Mouse (Mus musculus) stomach, embryonic 14.5 days (tissue): ENCODE data around the gene Gm6096. TPM values are rescaled to one million over a fixed set of nuclear protein-coding genes. Genes with fewer than 3 reads are reported as not detected.

Experiments used
- ATAC-seq: fragments of 200-750 bp; cut with Nextera tagmentation; 2 replicates; pipeline ENCODE4 v1.8.0; 2017; ENCODE audit warnings: low read depth, moderate TSS enrichment; ENCODE audit not compliant: insufficient number of reproducible peaks, insufficient read depth, low FRiP score
- H3K27ac ChIP-seq: fragments of 300-500 bp; sonication (generic); 2 replicates; pipeline ENCODE4 v1.5.1; 2014; ENCODE audit warnings: mild to moderate bottlenecking, low read length, moderate library complexity, mixed read lengths
- H3K27me3 ChIP-seq: fragments of 300-500 bp; sonication (generic); 2 replicates; pipeline ENCODE4 v1.6.1; 2014; ENCODE audit warnings: low read length, control low read depth, mixed read lengths; ENCODE audit not compliant: control insufficient read depth, insufficient read depth
- H3K36me3 ChIP-seq: fragments of 300-500 bp; sonication (generic); 2 replicates; pipeline ENCODE4 v1.6.1; 2014; ENCODE audit warnings: mild to moderate bottlenecking, control low read depth, low read length, moderate library complexity, mixed read lengths; ENCODE audit not compliant: control insufficient read depth, insufficient read depth
- H3K4me1 ChIP-seq: fragments of 300-500 bp; sonication (generic); 2 replicates; pipeline ENCODE4 v1.6.1; 2014; ENCODE audit warnings: low read length, control low read depth, mixed read lengths; ENCODE audit not compliant: control insufficient read depth, insufficient read depth
- H3K4me2 ChIP-seq: fragments of 300-500 bp; sonication (generic); replicated peaks from 2 replicates; pipeline ENCODE4 v1.6.1; 2014; ENCODE audit warnings: low read depth, low read length, control low read depth
- H3K4me3 ChIP-seq: fragments of 300-500 bp; sonication (generic); 2 replicates; pipeline ENCODE4 v1.5.1; 2014; ENCODE audit warnings: low read depth, low read length, control low read depth
- H3K9ac ChIP-seq: fragments of 300-500 bp; sonication (generic); replicated peaks from 2 replicates; pipeline ENCODE4 v1.6.1; 2014; ENCODE audit warnings: low read depth, mild to moderate bottlenecking, control low read depth, low read length, moderate library complexity, mixed read lengths
- H3K9me3 ChIP-seq: fragments of 300-500 bp; sonication (generic); 2 replicates; pipeline ENCODE4 v1.6.1; 2016; ENCODE audit warnings: low read depth, low read length, control low read depth; ENCODE audit not compliant: control insufficient read depth
- WGBS: fragments of 180-500 bp; shearing (Covaris S2); extraction: QIAGEN DNeasy Blood & Tissue Kit; methylation state at CpG from one replicate; pipeline ENCODE4 v1.1.7; 2014; 5-methylcytosine and 5-hydroxymethylcytosine counted together
- polyA plus RNA-seq: library from polyadenylated mRNA; unstranded; fragments of >200 nt; fragmentation: Nextera tagmentation; extraction: Ambion mirVana; gene quantifications from 2 replicates; pipeline ENCODE4 v1.2.1, GENCODE M21; 2014

The Gm6096 gene
- polyA plus RNA-seq, 1 experiment from 2014 or later = 0.80 TPM

GRCm38 (mm10) chr7:34221594-34222250 is 29.1 kb upstream of the Gm6096 start:
- H3K4me1 ChIP-seq = 0 out of 2 replicates have a peak, but pooled peaks cover 3% of the 10 kb centered on the region
- H3K36me3 ChIP-seq = peaks cover 86% of the 10 kb centered on the region
- H3K27ac ChIP-seq = no peak overlapping the region
- ATAC-seq = no peak
- H3K27me3 ChIP-seq = no peaks in the 10 kb centered on the region
- H3K9ac ChIP-seq = no peak overlapping the region
- whole genome bisulfite sequencing = 89% methylated on average over 9 of the region's 9 CpGs
- no peaks in the 10 kb centered on the region for H3K9me3 ChIP-seq
- no peak overlapping the region for H3K4me3 ChIP-seq
- H3K4me2 ChIP-seq = no peak overlapping the region

DNA sequence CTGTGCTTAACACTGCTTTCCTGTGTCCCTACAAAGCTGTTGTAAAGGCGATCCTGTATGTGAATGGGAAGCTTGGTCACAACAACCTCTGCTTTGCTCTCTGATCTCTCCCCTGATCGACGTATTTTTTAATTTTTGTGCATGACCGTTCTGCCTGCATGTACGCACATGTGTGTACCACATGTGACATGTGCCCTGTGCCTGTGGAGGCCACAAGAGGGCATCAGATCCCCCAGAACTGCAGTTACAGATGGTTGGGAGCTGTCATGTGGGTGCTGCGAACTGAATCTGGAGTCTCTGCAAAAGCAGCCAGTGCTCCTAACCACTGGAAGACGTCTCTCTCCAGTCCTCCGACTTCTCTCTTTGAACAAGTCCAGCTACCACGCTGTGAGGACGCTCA is 28.5 kb upstream of the Gm6096 start:
- Histone ChIP-seq H3K4me1 (0 out of 2 replicates have a peak, but pooled peaks cover 3% of the 10 kb centered on the region), H3K4me3 (no peak overlapping the region), H3K36me3 (peaks cover 87% of the 10 kb centered on the region), H3K4me2 (no peak overlapping the region), H3K9me3 (no peaks in the 10 kb centered on the region), H3K27me3 (no peaks in the 10 kb centered on the region), H3K27ac (no peak overlapping the region), H3K9ac (no peak overlapping the region)
- ATAC-seq = no peak
- WGBS = 95% methylated on average over 10 of the region's 10 CpGs

GRCm38 (mm10) chr7:34224308-34224707 is 26.5 kb upstream of the Gm6096 start:
- WGBS = 89% methylated on average over 6 of the region's 6 CpGs
- Histone ChIP-seq H3K36me3 (peaks cover 75% of the 10 kb centered on the region), H3K4me2 (no peak overlapping the region), H3K4me3 (no peak overlapping the region), H3K27ac (no peak overlapping the region), H3K9me3 (no peaks in the 10 kb centered on the region), H3K9ac (no peak overlapping the region), H3K27me3 (no peaks in the 10 kb centered on the region), H3K4me1 (peaks cover 12% of the 10 kb centered on the region; the same call in 1 of the 2 replicates)
- no peak for ATAC-seq

DNA sequence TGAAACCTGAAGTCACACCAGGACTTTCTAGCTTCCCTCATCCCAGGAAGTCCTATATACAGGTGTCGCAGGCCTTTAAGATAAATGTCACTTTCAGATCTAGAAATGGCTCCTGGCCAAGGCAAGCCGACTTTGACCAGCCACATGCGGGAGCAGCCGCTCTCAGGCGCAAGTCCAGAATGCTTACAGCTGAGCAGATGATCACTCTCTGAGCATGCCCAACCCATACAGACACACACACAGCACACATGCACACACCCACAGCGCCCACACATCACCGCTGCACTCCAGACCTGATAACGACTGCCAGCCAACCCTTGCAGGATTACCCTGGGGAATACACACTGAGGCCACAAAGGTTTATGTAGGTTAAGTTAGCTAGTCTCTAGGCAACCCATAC is 24.8 kb upstream of the Gm6096 start:
- Histone ChIP-seq H3K4me3 (no peak overlapping the region), H3K4me1 (peaks cover 13% of the 10 kb centered on the region; the same call in 1 of the 2 replicates), H3K36me3 (peaks cover 59% of the 10 kb centered on the region), H3K9ac (no peak overlapping the region), H3K4me2 (no peak overlapping the region), H3K9me3 (no peaks in the 10 kb centered on the region), H3K27me3 (no peaks in the 10 kb centered on the region), H3K27ac (no peak overlapping the region)
- ATAC-seq = no peak
- 72% methylated on average over 8 of the region's 8 CpGs for WGBS

GRCm38 (mm10) chr7:34226846-34227245 is 24.0 kb upstream of the Gm6096 start:
- peaks cover 13% of the 10 kb centered on the region; the same call in 1 of the 2 replicates for H3K4me1 ChIP-seq
- 88% methylated on average over 12 of the region's 12 CpGs for WGBS
- H3K27ac ChIP-seq = no peak overlapping the region
- H3K4me2 ChIP-seq = no peak overlapping the region
- H3K9ac ChIP-seq = no peak overlapping the region
- no peaks in the 10 kb centered on the region for H3K27me3 ChIP-seq
- no peaks in the 10 kb centered on the region for H3K9me3 ChIP-seq
- ATAC-seq = no peak
- H3K36me3 ChIP-seq = peaks cover 55% of the 10 kb centered on the region
- H3K4me3 ChIP-seq = no peak overlapping the region

GRCm38 (mm10) chr7:34228641-34229040 is 22.2 kb upstream of the Gm6096 start:
- Histone ChIP-seq H3K4me2 (peak overlapping the region; percentile 75), H3K9ac (no peak overlapping the region), H3K9me3 (no peaks in the 10 kb centered on the region), H3K27ac (no peak overlapping the region), H3K4me1 (peaks cover 18% of the 10 kb centered on the region; the same call in 1 of the 2 replicates), H3K36me3 (peaks cover 37% of the 10 kb centered on the region), H3K27me3 (no peaks in the 10 kb centered on the region), H3K4me3 (peak overlapping the region; percentile 80; the same call in 1 of the 2 replicates)
- no peak for ATAC-seq
- 43% methylated on average over 8 of the region's 9 CpGs for WGBS

- H3K9me3 ChIP-seq = no peaks in the 10 kb centered on the region
- H3K4me1 ChIP-seq = peaks cover 18% of the 10 kb centered on the region; the same call in 1 of the 2 replicates
- H3K4me2 ChIP-seq = peak overlapping the region; percentile 75
- peak overlapping the region; percentile 80 for H3K4me3 ChIP-seq
- H3K9ac ChIP-seq = peak overlapping the region; percentile 72
- ATAC-seq = no peak
- H3K27ac ChIP-seq = no peak overlapping the region; the same call in 1 of the 2 replicates
- WGBS = 17% methylated on average over 5 of the region's 5 CpGs
- H3K36me3 ChIP-seq = peaks cover 32% of the 10 kb centered on the region
- H3K27me3 ChIP-seq = no peaks in the 10 kb centered on the region
These were observed 21.7 kb upstream of the Gm6096 start for GRCm38 (mm10) chr7:34229153-34229552.

GRCm38 (mm10) chr7:34229691-34230111 is 21.1 kb upstream of the Gm6096 start:
- ATAC-seq = 0 out of 2 replicates have a peak, but pooled peaks have one; percentile 3
- 0% methylated on average over 19 of the region's 19 CpGs for WGBS
- no peaks in the 10 kb centered on the region for H3K27me3 ChIP-seq
- H3K9me3 ChIP-seq = no peaks in the 10 kb centered on the region
- peaks cover 18% of the 10 kb centered on the region; the same call in 1 of the 2 replicates for H3K4me1 ChIP-seq
- peak overlapping the region; percentile 72 for H3K9ac ChIP-seq
- H3K36me3 ChIP-seq = peaks cover 29% of the 10 kb centered on the region
- H3K27ac ChIP-seq = peak overlapping the region; percentile 85
- peak overlapping the region; percentile 80 for H3K4me3 ChIP-seq
- H3K4me2 ChIP-seq = peak overlapping the region; percentile 75
